Mouse (Mus musculus): ENCODE results near the gene Gns. TPM values are rescaled to one million over a fixed set of nuclear protein-coding genes. Genes with fewer than 3 reads are reported as not detected.

Gene Gns
- polyA plus RNA-seq, 1 experiment: 39.2 TPM

DNA sequence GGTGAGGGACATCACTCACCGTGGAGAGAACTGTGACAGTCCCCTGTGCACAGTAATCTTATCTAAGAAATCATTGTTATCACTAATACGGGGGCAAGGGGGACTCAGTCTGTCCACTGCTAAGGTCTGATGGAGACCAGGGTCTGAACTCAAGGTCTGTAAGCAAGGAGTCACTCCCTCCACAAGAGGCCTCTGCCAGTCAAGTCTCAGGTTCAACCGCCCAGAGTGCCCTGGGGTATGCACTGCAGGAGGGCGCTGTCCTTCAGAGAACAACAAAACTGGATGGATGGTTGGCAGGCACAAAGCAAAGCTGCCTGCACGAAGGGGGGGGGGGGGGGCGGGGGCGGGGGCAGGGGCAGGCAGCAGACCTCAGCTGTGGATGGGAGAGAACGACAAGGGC is 73.2 kb downstream of the Gns start:
- WGBS: 74% methylated on average over 8 of the region's 8 CpGs
- H3K4me1 ChIP-seq (ENCODE audit: control insufficient read depth, insufficient read depth, low read length): no peaks in the 10 kb centered on the region; the same call in 1 of the 2 replicates
- no peak overlapping the region for H3K27ac ChIP-seq (ENCODE audit: control insufficient read depth, insufficient read depth, low read depth, low read length, poor library complexity)
- no peak overlapping the region for H3K4me3 ChIP-seq (replicated peaks; ENCODE audit: control insufficient read depth, low read depth, low read length)
- no peak for TF ChIP-seq CTCF (IDR thresholded peaks at IDR 0.05; ENCODE audit: control insufficient read depth, insufficient read depth, low read length)
- TF ChIP-seq POLR2A (IDR thresholded peaks at IDR 0.05; ENCODE audit: borderline replicate concordance, control insufficient read depth, low read depth, low read length): no peak

DNA sequence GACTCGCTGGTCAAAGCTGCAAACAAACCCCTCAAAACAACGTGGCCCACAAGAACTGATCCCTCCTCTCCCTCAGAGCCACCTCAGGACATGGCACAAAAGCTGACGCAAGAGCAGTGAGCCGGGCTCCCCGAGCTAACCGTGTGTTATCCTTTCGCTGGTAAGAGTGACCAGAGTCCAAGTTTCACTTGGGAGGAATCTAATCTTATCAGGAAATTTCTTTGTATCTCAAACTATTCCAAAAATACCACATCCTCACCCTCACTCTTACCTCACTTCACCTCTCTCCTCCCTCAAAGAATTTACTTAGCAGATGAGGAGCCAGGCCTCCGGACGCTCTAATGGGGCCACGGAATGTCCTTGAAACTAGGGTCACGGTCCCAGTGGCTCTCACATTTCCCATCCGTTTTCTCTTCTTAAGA is 74.4 kb downstream of the Gns start:
- Histone ChIP-seq H3K4me3 (replicated peaks; ENCODE audit: control insufficient read depth, low read depth, low read length) (no peak overlapping the region), H3K4me1 (ENCODE audit: control insufficient read depth, insufficient read depth, low read length) (no peaks in the 10 kb centered on the region), H3K27ac (ENCODE audit: control insufficient read depth, insufficient read depth, low read depth, low read length, poor library complexity) (no peak overlapping the region)
- 82% methylated on average over 12 of the region's 12 CpGs for WGBS
- TF ChIP-seq POLR2A (IDR thresholded peaks at IDR 0.05; ENCODE audit: borderline replicate concordance, control insufficient read depth, low read depth, low read length): no peak

DNA sequence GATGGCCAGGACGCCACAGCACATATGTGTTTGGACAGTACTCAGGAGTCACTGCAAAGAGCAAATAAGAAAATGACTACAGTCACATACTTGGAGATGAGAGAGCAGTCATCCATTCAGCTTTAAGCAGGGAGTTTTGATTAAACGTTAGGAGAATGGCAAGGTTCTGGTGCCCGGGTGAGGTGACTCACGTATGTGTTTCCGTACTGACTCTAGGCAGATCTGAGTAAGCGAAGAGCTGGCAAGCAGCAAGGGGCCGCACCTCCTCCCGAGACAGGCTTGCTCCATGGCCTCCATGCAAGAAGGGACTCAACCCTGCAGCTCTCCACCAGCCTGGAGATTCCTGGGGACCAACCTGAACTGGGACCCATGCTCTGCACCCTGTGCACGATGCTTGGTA is 78.9 kb downstream of the Gns start:
- no peak for TF ChIP-seq POLR2A (IDR thresholded peaks at IDR 0.05; ENCODE audit: borderline replicate concordance, control insufficient read depth, low read depth, low read length)
- H3K4me1 ChIP-seq (ENCODE audit: control insufficient read depth, insufficient read depth, low read length): no peaks in the 10 kb centered on the region; the same call in 1 of the 2 replicates
- 91% methylated on average over 9 of the region's 9 CpGs for WGBS
- no peak overlapping the region for H3K4me3 ChIP-seq (replicated peaks; ENCODE audit: control insufficient read depth, low read depth, low read length)
- H3K27ac ChIP-seq (ENCODE audit: control insufficient read depth, insufficient read depth, low read depth, low read length, poor library complexity): no peak overlapping the region

DNA sequence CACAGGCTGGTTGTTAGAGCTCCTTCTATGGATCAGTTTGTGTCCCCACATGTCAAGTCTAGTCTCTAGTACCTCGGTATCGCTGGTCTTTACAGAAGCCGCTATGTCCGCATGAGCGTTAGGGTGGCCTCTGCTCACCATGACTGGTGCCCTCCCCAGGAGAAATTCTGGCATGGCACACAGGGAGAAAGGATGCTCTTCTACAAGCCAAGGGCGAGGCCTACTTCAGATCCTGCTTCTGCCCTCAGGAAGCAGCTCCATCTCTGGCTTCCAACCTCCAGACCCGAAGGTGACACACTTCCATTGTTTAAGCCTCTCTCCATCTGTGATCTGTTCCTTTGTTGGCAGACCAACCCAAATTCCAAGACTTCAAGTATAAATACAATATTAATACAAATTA is 79.3 kb downstream of the Gns start:
- TF ChIP-seq POLR2A (IDR thresholded peaks at IDR 0.05; ENCODE audit: borderline replicate concordance, control insufficient read depth, low read depth, low read length): no peak
- no peak for TF ChIP-seq CTCF (IDR thresholded peaks at IDR 0.05; ENCODE audit: control insufficient read depth, insufficient read depth, low read length)
- 89% methylated on average over 7 of the region's 7 CpGs for WGBS
- no peak overlapping the region for H3K27ac ChIP-seq (ENCODE audit: control insufficient read depth, insufficient read depth, low read depth, low read length, poor library complexity)

DNA sequence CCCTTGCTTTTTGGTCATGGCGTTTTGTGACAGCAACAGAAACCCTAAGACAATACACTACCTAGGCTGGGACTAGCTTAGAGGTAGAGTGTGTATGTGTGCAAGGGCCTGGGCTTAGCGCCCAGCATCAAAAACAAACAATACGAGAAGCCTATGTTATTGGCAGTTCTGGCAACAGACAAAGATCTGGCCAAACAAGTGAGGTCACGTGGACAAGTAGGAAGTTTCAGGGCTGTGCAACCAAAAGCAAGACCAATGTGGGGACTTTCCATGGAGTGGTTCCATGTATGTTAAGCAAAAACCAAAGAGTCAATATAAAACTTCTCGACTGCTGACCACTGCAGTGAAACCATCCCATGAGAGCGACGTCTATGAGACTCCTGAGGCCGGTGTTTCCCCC is 80.9 kb downstream of the Gns start:
- no peak for TF ChIP-seq POLR2A (IDR thresholded peaks at IDR 0.05; ENCODE audit: borderline replicate concordance, control insufficient read depth, low read depth, low read length)
- no peak for TF ChIP-seq CTCF (IDR thresholded peaks at IDR 0.05; ENCODE audit: control insufficient read depth, insufficient read depth, low read length)
- Histone ChIP-seq H3K4me3 (replicated peaks; ENCODE audit: control insufficient read depth, low read depth, low read length) (no peak overlapping the region), H3K4me1 (ENCODE audit: control insufficient read depth, insufficient read depth, low read length) (no peaks in the 10 kb centered on the region; the same call in 1 of the 2 replicates), H3K27ac (ENCODE audit: control insufficient read depth, insufficient read depth, low read depth, low read length, poor library complexity) (no peak overlapping the region)
- 78% methylated on average over 8 of the region's 8 CpGs for WGBS

More for the DNA sequence above, 79.3 kb downstream of the Gns start:
- Histone ChIP-seq H3K4me1 (ENCODE audit: control insufficient read depth, insufficient read depth, low read length) (no peaks in the 10 kb centered on the region; the same call in 1 of the 2 replicates), H3K4me3 (replicated peaks; ENCODE audit: control insufficient read depth, low read depth, low read length) (no peak overlapping the region)

Other genes starting within 250 kb of the Gns start
- gene Tbc1d30, start 13.8 kb upstream of the Gns start, polyA plus RNA-seq (2011; ENCODE audit: insufficient read depth, insufficient read length, low replicate concordance, missing spikeins): 0.52 TPM in 1 of 2 replicates, not detected in the other
- 18.8 and 41.2 TPM in 2 replicates for gene Rassf3, start 111.3 kb downstream of the Gns start, polyA plus RNA-seq (2011; ENCODE audit: insufficient read depth, insufficient read length, low replicate concordance, missing spikeins)
- 11.2 and 31.3 TPM in 2 replicates for gene Tbk1, start 221.7 kb downstream of the Gns start, polyA plus RNA-seq (2011; ENCODE audit: insufficient read depth, insufficient read length, low replicate concordance, missing spikeins)